Mouse (Mus musculus) limb, embryonic 10.5 days (tissue): ENCODE measurements around the gene Slit2. TPM values are rescaled to one million over a fixed set of nuclear protein-coding genes. Genes with fewer than 3 reads are reported as not detected.
A peak's percentile ranks its signal among the peaks of the same experiment; 100 is the strongest.

Experiments
- DNase-seq: peaks from one replicate; pipeline ENCODE4 v3.0.0-alpha.2; 2017; ENCODE audit warnings: low spot score
- H3K27ac ChIP-seq: fragments of 300-500 bp; sonication (generic); 2 replicates; pipeline ENCODE4 v1.5.1; 2016; ENCODE audit warnings: mild to moderate bottlenecking
- H3K27me3 ChIP-seq: fragments of 300-500 bp; sonication (generic); 2 replicates; pipeline ENCODE4 v1.6.1; 2016; ENCODE audit warnings: low read depth, mild to moderate bottlenecking; ENCODE audit not compliant: poor library complexity, severe bottlenecking
- H3K36me3 ChIP-seq: fragments of 300-500 bp; sonication (generic); 2 replicates; pipeline ENCODE4 v1.6.1; 2016; ENCODE audit warnings: mild to moderate bottlenecking, moderate library complexity
- H3K4me1 ChIP-seq: fragments of 300-500 bp; sonication (generic); 2 replicates; pipeline ENCODE4 v1.6.1; 2016
- H3K4me3 ChIP-seq: fragments of 300-500 bp; sonication (generic); 2 replicates; pipeline ENCODE4 v1.5.1; 2016; ENCODE audit warnings: mild to moderate bottlenecking, moderate library complexity
- H3K9me3 ChIP-seq: fragments of 300-500 bp; sonication (generic); replicated peaks from 2 replicates; pipeline ENCODE4 v1.6.1; 2016; ENCODE audit warnings: mild to moderate bottlenecking
- WGBS: fragments of 180-500 bp; shearing (Covaris S2); methylation state at CpG from one replicate; pipeline ENCODE4 v1.1.7; 2016; 5-methylcytosine and 5-hydroxymethylcytosine counted together
- polyA plus RNA-seq: library from polyadenylated mRNA; unstranded; fragments of >200 nt; fragmentation: Nextera tagmentation; extraction: Ambion mirVana; gene quantifications from 2 replicates; pipeline ENCODE4 v1.2.1, GENCODE M21; 2016

Slit2 gene
- polyA plus RNA-seq, 1 experiment from 2014 or later = 17.8 TPM

- DNase-seq = no peak
- Histone ChIP-seq H3K9me3 (no peaks in the 10 kb centered on the region), H3K4me1 (peaks cover 11% of the 10 kb centered on the region), H3K27me3 (peaks cover 14% of the 10 kb centered on the region; the same call in 1 of the 2 replicates), H3K4me3 (no peak overlapping the region), H3K27ac (no peak overlapping the region), H3K36me3 (no peaks in the 10 kb centered on the region; the same call in 1 of the 2 replicates)
- WGBS = 85% methylated on average over 4 of the region's 4 CpGs
Measured at GRCm38 (mm10) chr5:47990926-47991325, 8.0 kb downstream of the Slit2 start.

- peaks cover 43% of the 10 kb centered on the region for H3K4me1 ChIP-seq
- peak overlapping the region; percentile 25; the same call in 1 of the 2 replicates for H3K4me3 ChIP-seq
- peak; percentile 56 for DNase-seq
- 30% methylated on average over 12 of the region's 12 CpGs for WGBS
- no peaks in the 10 kb centered on the region for H3K9me3 ChIP-seq
- no peak overlapping the region for H3K27ac ChIP-seq
- no peaks in the 10 kb centered on the region for H3K36me3 ChIP-seq
- H3K27me3 ChIP-seq = peaks cover 11% of the 10 kb centered on the region; the same call in 1 of the 2 replicates
Measured at GRCm38 (mm10) chr5:48003708-48004415, 20.9 kb downstream of the Slit2 start.

GRCm38 (mm10) chr5:48005533-48005932 is 22.6 kb downstream of the Slit2 start:
- Histone ChIP-seq H3K27ac (no peak overlapping the region), H3K36me3 (no peaks in the 10 kb centered on the region), H3K27me3 (peaks cover 16% of the 10 kb centered on the region; the same call in 1 of the 2 replicates), H3K4me1 (peaks cover 45% of the 10 kb centered on the region), H3K9me3 (no peaks in the 10 kb centered on the region), H3K4me3 (no peak overlapping the region)
- 38% methylated on average over 9 of the region's 9 CpGs for WGBS
- peak; percentile 40 for DNase-seq

- Histone ChIP-seq H3K4me3 (no peak overlapping the region), H3K4me1 (peaks cover 40% of the 10 kb centered on the region), H3K9me3 (no peaks in the 10 kb centered on the region), H3K27ac (no peak overlapping the region), H3K36me3 (no peaks in the 10 kb centered on the region), H3K27me3 (peaks cover 18% of the 10 kb centered on the region; the same call in 1 of the 2 replicates)
- DNase-seq = no peak
Measured at GRCm38 (mm10) chr5:48006059-48006458, 23.1 kb downstream of the Slit2 start.

GRCm38 (mm10) chr5:48023441-48023840 is 40.5 kb downstream of the Slit2 start:
- no peak for DNase-seq
- WGBS = 88% methylated on average over 4 of the region's 4 CpGs
- peaks cover 6% of the 10 kb centered on the region; the same call in 1 of the 2 replicates for H3K27me3 ChIP-seq
- no peaks in the 10 kb centered on the region for H3K36me3 ChIP-seq
- no peaks in the 10 kb centered on the region for H3K9me3 ChIP-seq
- no peak overlapping the region for H3K4me3 ChIP-seq
- H3K4me1 ChIP-seq = no peaks in the 10 kb centered on the region
- no peak overlapping the region for H3K27ac ChIP-seq

GRCm38 (mm10) chr5:48034875-48035274 is 51.9 kb downstream of the Slit2 start:
- H3K27me3 ChIP-seq = no peaks in the 10 kb centered on the region
- H3K9me3 ChIP-seq = no peaks in the 10 kb centered on the region

GRCm38 (mm10) chr5:48038033-48038432 is 55.1 kb downstream of the Slit2 start:
- Histone ChIP-seq H3K36me3 (no peaks in the 10 kb centered on the region), H3K4me3 (no peak overlapping the region), H3K27ac (no peak overlapping the region), H3K9me3 (no peaks in the 10 kb centered on the region), H3K27me3 (no peaks in the 10 kb centered on the region), H3K4me1 (0 out of 2 replicates have a peak, but pooled peaks cover 3% of the 10 kb centered on the region)
- DNase-seq = no peak
- 48% methylated on average over 5 of the region's 5 CpGs for WGBS

More at GRCm38 (mm10) chr5:48034875-48035274, 51.9 kb downstream of the Slit2 start:
- DNase-seq = no peak
- Histone ChIP-seq H3K4me3 (no peak overlapping the region), H3K4me1 (peaks cover 6% of the 10 kb centered on the region; the same call in 1 of the 2 replicates), H3K36me3 (no peaks in the 10 kb centered on the region), H3K27ac (no peak overlapping the region)
- WGBS = 75% methylated on average over 1 of the region's 1 CpGs

GRCm38 (mm10) chr5:48048986-48049751 is 66.2 kb downstream of the Slit2 start:
- Histone ChIP-seq H3K9me3 (no peaks in the 10 kb centered on the region), H3K27ac (no peak overlapping the region), H3K27me3 (no peaks in the 10 kb centered on the region), H3K4me3 (no peak overlapping the region), H3K4me1 (peaks cover 16% of the 10 kb centered on the region), H3K36me3 (no peaks in the 10 kb centered on the region)
- no peak for DNase-seq
- 54% methylated on average over 8 of the region's 8 CpGs for whole genome bisulfite sequencing

- 82% methylated on average over 5 of the region's 5 CpGs for WGBS
- no peak overlapping the region for H3K4me3 ChIP-seq
- H3K27ac ChIP-seq = no peak overlapping the region
- H3K27me3 ChIP-seq = no peaks in the 10 kb centered on the region
- no peaks in the 10 kb centered on the region for H3K36me3 ChIP-seq
- no peak for DNase-seq
- peaks cover 16% of the 10 kb centered on the region for H3K4me1 ChIP-seq
- H3K9me3 ChIP-seq = no peaks in the 10 kb centered on the region
Measured at GRCm38 (mm10) chr5:48050637-48051314, 67.8 kb downstream of the Slit2 start.

- H3K27ac ChIP-seq = peak overlapping the region; percentile 62; the same call in 1 of the 2 replicates
- H3K36me3 ChIP-seq = no peaks in the 10 kb centered on the region
- H3K4me1 ChIP-seq = peaks cover 8% of the 10 kb centered on the region; the same call in 1 of the 2 replicates
- H3K27me3 ChIP-seq = no peaks in the 10 kb centered on the region
- no peak overlapping the region for H3K4me3 ChIP-seq
- 34% methylated on average over 10 of the region's 10 CpGs for WGBS
- peak; percentile 34 for DNase-seq
- no peaks in the 10 kb centered on the region for H3K9me3 ChIP-seq
Measured at GRCm38 (mm10) chr5:48058612-48059011, 75.7 kb downstream of the Slit2 start.

- Histone ChIP-seq H3K27me3 (no peaks in the 10 kb centered on the region), H3K4me1 (peaks cover 8% of the 10 kb centered on the region; the same call in 1 of the 2 replicates), H3K4me3 (no peak overlapping the region), H3K36me3 (no peaks in the 10 kb centered on the region), H3K27ac (no peak overlapping the region), H3K9me3 (no peaks in the 10 kb centered on the region)
- 84% methylated on average over 2 of the region's 2 CpGs for WGBS
- no peak for DNase-seq
Measured at GRCm38 (mm10) chr5:48060715-48061114, 77.8 kb downstream of the Slit2 start.

GRCm38 (mm10) chr5:48078730-48079129 is 95.8 kb downstream of the Slit2 start:
- DNase-seq = no peak
- H3K27me3 ChIP-seq = no peaks in the 10 kb centered on the region
- H3K4me1 ChIP-seq = no peaks in the 10 kb centered on the region
- no peak overlapping the region for H3K27ac ChIP-seq
- H3K4me3 ChIP-seq = no peak overlapping the region
- 45% methylated on average over 1 of the region's 1 CpGs for WGBS
- no peaks in the 10 kb centered on the region for H3K9me3 ChIP-seq
- H3K36me3 ChIP-seq = no peaks in the 10 kb centered on the region
